Mouse (Mus musculus) adipocyte (in vitro differentiated cells): ENCODE results near the gene St3gal2.
A peak's percentile ranks its signal among the peaks of the same experiment; 100 is the strongest.
"Not testable (repeated sequence)": the region's sequence is repeated elsewhere in the genome, so short reads cannot be mapped to it uniquely, and the experiment has no call there.

Source experiments
- DNase-seq: peaks from one replicate; pipeline ENCODE4 v3.0.0-alpha.2; 2016; ENCODE audit warnings: low spot score

Gene St3gal2

DNA sequence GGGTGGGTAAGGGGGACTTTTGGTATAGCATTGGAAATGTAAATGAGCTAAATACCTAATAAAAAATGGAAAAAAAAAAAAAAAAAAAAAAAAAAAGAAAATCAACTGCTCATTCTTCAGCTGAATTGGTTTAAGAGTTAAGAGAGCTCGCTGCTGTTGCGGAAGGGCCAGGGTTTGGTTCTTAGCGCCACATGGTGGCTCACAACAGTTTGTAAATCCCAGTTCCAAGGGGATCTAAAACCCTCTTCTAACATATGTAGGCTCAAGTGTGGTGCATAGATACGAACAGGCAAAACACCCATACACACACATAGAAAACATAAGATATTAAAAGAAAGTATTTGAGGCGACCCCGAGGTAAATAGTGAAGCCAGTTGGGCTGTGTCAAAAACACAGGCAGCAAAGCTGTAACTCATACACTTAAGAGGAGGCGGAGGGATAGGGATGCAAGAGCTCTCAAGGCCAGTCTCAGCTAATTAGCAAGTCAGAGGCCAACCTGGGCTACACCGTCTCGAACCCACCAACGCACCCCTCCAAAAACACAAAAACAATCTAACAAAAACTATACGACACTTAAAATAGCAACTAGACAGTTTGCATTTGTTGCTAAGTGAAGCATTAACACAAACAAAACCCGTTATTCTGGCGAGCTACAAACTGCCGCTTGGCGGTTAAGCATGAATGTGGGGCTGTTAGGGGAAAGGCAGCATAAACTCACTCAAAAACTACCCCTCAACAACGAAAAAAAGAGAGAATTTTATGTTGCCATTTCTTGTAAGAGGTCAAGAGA is 77.1 kb downstream of the St3gal2 start:
- DNase-seq = no peak

DNA sequence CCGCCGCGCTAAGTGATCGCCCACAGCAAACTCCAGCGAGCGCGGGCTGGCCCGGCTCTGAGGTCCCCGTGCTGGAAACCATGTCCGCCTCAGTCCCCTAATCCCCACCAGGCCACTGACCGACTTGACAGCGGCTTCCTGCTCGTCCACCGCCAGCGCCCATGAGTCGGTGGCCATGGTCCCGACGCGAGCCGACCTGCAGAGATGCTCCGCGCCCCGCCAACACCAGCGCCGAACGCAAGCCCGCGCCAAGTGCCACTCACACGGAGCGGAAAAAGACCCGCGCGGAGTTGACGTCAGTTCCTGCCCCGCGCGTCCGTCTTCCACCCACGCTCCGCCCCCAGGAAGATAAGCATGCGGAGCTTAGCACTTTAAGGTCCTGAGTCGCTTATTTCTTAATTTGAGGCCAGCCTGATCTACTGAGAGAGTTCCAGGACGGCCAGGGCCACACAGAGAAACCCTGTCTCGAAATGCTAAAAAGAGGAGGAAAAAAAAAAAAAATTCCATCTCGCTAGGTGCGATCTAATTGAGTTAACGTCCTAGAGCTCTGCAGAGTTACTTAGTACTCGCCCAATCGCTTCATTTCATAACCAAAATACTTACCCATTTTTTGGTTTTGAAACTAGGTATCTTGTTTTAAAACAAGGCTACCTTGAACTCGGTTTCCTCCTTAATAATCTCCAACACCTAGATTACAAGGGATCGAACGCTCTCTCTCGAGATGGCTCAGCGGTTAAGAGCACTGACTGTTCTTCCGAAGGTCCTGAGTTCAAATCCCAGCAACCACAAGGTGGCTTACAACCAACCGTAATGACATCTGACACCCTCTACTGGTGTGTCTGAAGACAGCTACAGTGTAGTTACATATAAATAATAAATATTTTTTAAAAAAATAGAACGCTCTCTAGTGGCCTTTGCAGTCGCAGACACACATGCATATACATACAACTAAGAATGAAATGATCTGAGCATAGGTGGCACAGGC is 78.1 kb downstream of the St3gal2 start, which contains the start of gene Ddx19a:
Gene Ddx19a, minus strand, starts transcription at position 254 of the 985 bp plus-strand sequence.
- DNase-seq = peak; percentile 92

DNA sequence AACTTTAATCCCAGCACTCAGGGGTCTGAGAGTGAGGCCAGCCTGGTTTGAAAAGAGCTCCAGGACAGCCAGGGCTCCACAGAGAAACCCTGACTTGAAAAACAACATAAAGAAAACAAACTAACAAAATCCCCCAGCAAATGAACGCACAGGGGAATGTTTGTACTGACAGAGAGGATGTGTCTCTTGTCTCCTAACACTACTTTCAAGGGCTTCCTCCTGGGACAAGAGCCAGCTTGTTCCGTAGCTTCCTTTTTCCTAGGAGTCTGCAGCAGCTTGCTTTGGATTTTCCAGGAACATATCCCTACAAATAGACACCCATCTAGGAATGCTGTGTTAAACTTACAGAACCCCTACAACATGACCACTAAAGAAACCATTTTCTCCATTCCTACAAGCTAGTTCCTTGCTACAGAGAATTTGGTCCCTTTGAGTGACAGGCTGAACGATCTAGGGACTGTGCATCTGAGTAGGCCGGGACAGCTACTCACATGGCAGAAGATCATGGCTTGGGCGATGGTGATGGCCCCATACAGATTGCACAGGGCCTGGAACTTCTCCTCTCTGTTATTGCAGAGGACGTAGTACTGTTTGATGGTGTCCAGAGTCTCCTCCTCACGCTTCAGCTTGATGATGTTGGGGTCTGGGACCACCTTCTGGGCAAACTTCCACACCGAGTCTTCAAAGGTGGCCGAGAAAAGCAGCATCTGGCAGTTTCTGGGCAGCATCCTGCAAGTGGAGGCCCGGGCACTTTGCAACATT is 90.7 kb downstream of the St3gal2 start:
- not testable (repeated sequence) for DNase-seq
